Mouse (Mus musculus) ES-Bruce4 (cell line): ENCODE measurements around the gene Eaf2.

Source experiments
- CTCF ChIP-seq: IDR thresholded peaks from one replicate; pipeline ENCODE4 v1.8.1; 2011; ENCODE audit warnings: low read depth, low read length
- EP300 ChIP-seq: IDR thresholded peaks from 2 replicates; pipeline ENCODE4 v1.6.1; 2011; ENCODE audit warnings: low read depth, low read length; ENCODE audit not compliant: insufficient read depth
- POLR2A ChIP-seq: IDR thresholded peaks from one replicate; pipeline ENCODE4 v1.8.1; 2011; ENCODE audit warnings: low read length; ENCODE audit not compliant: insufficient read depth

DNA sequence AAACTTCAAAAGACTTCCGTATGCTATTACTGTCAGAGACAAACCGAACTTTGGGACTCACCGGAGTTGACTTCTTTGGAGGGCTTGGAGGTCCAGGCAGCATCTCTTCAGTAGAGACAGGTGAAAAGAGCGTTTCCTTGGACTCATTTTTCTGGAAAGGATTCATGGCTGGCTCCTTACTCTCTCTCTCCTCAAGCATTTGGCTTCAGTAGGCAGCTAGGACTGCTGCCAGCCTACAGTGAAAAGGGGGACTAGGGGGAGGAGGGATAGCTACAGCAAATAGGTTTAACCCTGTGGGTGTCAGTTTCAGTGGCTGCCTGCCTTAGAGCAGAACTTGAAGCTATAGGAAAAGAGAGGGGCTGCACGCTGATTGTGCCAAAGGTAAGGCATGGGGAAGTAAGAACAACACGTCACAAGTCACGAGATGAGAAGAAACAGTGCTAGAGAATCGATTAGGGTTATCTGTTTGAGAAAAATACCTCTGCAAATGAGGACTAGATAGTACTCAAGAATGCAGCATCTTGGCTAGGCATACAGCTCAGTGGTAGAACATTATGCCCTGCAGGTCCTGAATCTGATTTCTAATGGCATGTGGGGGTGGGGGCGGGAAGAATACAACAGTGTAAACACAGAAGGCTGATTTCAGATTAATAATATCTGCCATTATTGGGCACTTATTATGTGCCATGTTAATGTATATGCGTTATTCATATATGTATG, 90.0 kb downstream of the Eaf2 start, which contains the start of gene Slc15a2:
- no peak for TF ChIP-seq CTCF
- no peak for TF ChIP-seq POLR2A
- no peak for TF ChIP-seq EP300
